Mouse (Mus musculus) small intestine, adult 2 months (tissue): Measurements from ENCODE around the gene Zfp69.

Experiments
- CTCF ChIP-seq: fragments of 200-500 bp; IDR thresholded peaks from 2 replicates; pipeline ENCODE4 v1.5.1; 2012; ENCODE audit warnings: low read depth, mild to moderate bottlenecking, control low read depth, inconsistent platforms, low read length, moderate library complexity, mixed read lengths; ENCODE audit not compliant: insufficient replicate concordance, insufficient read length; ENCODE audit errors: extremely low read depth
- POLR2A ChIP-seq: fragments of 200-500 bp; IDR thresholded peaks from 2 replicates; pipeline ENCODE4 v1.6.1; 2012; ENCODE audit warnings: low read depth, mild to moderate bottlenecking, control low read depth, inconsistent platforms, low read length, moderate library complexity

- TF ChIP-seq CTCF (no peak), POLR2A (no peak)
Observed at GRCm38 (mm10) chr4:120904533-120904932, 47.0 kb downstream of the Zfp69 start.
